Mouse (Mus musculus) erythroid progenitor cell, adult 5-6 weeks (primary cell): ENCODE measurements around the gene Arg2. TPM values are rescaled to one million over a fixed set of nuclear protein-coding genes. Genes with fewer than 3 reads are reported as not detected.

ENCODE experiments used
- ATAC-seq: replicated peaks from 2 replicates; pipeline ENCODE4 v1.8.0; 2016; ENCODE audit warnings: moderate number of reproducible peaks, mild to moderate bottlenecking, moderate TSS enrichment, inconsistent platforms; ENCODE audit not compliant: poor library complexity, low FRiP score, severe bottlenecking
- total RNA-seq, 2 experiments: library from RNA; stranded (forward) in 1 of 2; stranded (reverse) in 1 of 2; fragments of 150-400 nt in 1 of 2; fragments of 186-747, 209-891 nt in 1 of 2; gene quantifications; 2 replicates each; pipeline versions ENCODE4 v1.2.3 to v1.2.4; 2015 to 2017; ENCODE audit warnings: low replicate concordance in 2 of 2

Gene Arg2
- total RNA-seq (2015; ENCODE audit: low replicate concordance) (1.7 TPM in 1 of 2 replicates, not detected in the other), total RNA-seq (2017; ENCODE audit: low replicate concordance) (not detected in 2 replicates)

- peak; percentile 54; the same call in 1 of the 2 replicates for ATAC-seq
Observed at GRCm38 (mm10) chr12:79130299-79131177, at the start of gene Arg2. TSS of gene Arg2 (plus strand) at chr12:79130777.

GRCm38 (mm10) chr12:79089182-79089812 is 41.3 kb upstream of the Arg2 start, which contains the start of gene Pigh:
TSS of gene Pigh (minus strand) at chr12:79089651.
- peak; percentile 84 for ATAC-seq

GRCm38 (mm10) chr12:79092569-79092968 is 38.0 kb upstream of the Arg2 start:
- no peak; the same call in 1 of the 2 replicates for ATAC-seq

GRCm38 (mm10) chr12:79097106-79097752 is 33.3 kb upstream of the Arg2 start:
- no peak for ATAC-seq

- no peak for ATAC-seq
Observed at GRCm38 (mm10) chr12:79103773-79104172, 26.8 kb upstream of the Arg2 start.

- ATAC-seq: no peak
Observed at GRCm38 (mm10) chr12:79104544-79104943, 26.0 kb upstream of the Arg2 start.

- no peak for ATAC-seq
Observed at GRCm38 (mm10) chr12:79105312-79105711, 25.3 kb upstream of the Arg2 start.

- ATAC-seq: no peak
Observed at GRCm38 (mm10) chr12:79118991-79119390, 11.6 kb upstream of the Arg2 start.

GRCm38 (mm10) chr12:79122820-79123219 is 7.8 kb upstream of the Arg2 start:
- ATAC-seq: no peak

GRCm38 (mm10) chr12:79131178-79131675 is 650 bp downstream of the Arg2 start:
- no peak for ATAC-seq

- ATAC-seq: no peak
Observed at GRCm38 (mm10) chr12:79131706-79132460, 1.3 kb downstream of the Arg2 start.

GRCm38 (mm10) chr12:79134676-79135075 is 4.1 kb downstream of the Arg2 start:
- ATAC-seq: no peak

GRCm38 (mm10) chr12:79135105-79135504 is 4.5 kb downstream of the Arg2 start:
- no peak for ATAC-seq

GRCm38 (mm10) chr12:79136949-79137348 is 6.4 kb downstream of the Arg2 start:
- ATAC-seq: no peak

- no peak for ATAC-seq
Observed at GRCm38 (mm10) chr12:79138999-79139398, 8.4 kb downstream of the Arg2 start.

GRCm38 (mm10) chr12:79139417-79139816 is 8.8 kb downstream of the Arg2 start:
- no peak for ATAC-seq

GRCm38 (mm10) chr12:79140811-79141210 is 10.2 kb downstream of the Arg2 start:
- no peak for ATAC-seq

- ATAC-seq: no peak
Observed at GRCm38 (mm10) chr12:79141384-79141783, 10.8 kb downstream of the Arg2 start.

GRCm38 (mm10) chr12:79149653-79150052 is 19.1 kb downstream of the Arg2 start:
- no peak for ATAC-seq
